Mouse (Mus musculus): ENCODE measurements around the gene Tmem54. TPM values are rescaled to one million over a fixed set of nuclear protein-coding genes. Genes with fewer than 3 reads are reported as not detected.

Tmem54 gene
- polyA plus RNA-seq, 1 experiment from 2014 or later: 1.5 TPM

DNA sequence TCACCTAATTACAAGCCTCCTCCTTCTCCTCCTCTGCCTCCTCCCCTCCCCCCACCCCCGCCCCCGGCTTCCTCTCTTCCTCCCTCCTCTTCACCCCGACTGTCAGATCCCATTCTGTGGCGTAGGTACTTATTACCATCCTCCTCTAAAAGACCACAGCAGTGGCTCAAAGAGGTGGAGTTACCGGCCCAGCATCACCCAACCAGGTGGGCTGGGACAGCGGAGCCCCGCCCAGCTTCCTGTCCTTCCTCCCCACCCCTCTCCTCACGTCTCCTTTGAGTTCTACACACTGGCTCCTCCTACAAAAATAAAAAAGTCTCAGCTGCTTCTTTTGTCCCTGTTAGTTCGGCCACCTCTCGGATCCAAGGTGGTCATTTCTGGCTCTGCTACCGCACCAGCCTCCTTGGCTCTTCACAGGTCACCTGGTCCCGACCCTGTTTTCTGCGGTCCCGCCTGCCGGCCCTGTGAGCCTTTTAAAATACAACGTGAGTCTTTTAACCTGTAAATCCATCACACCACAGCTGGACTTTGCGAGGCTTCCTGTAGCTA lies 25.5 kb downstream of the Tmem54 start:
- WGBS: 4% methylated on average over 17 of the region's 17 CpGs
- Histone ChIP-seq H3K4me1 (ENCODE audit: control insufficient read depth, insufficient read depth, low read length) (peaks cover 21% of the 10 kb centered on the region), H3K4me3 (ENCODE audit: low read depth, low read length) (peak overlapping the region; percentile 15; the same call in 1 of the 2 replicates), H3K27ac (ENCODE audit: low read depth, low read length) (no peak overlapping the region), H3K9ac (ENCODE audit: low read length) (peak overlapping the region; percentile 18; the same call in 1 of the 2 replicates), H3K4me2 (ENCODE audit: low read depth) (peak overlapping the region; percentile 30), H3K36me3 (ENCODE audit: control insufficient read depth, insufficient read depth, low read length) (no peaks in the 10 kb centered on the region), H3K9me3 (ENCODE audit: control insufficient read depth, low read length) (no peaks in the 10 kb centered on the region), H3K27me3 (ENCODE audit: control insufficient read depth, insufficient read depth, low read length) (no peaks in the 10 kb centered on the region)
- no peak for ATAC-seq (ENCODE audit: insufficient read depth, low FRiP score, low TSS enrichment)
- peak; percentile 47 for DNase-seq (ENCODE audit: low spot score)

GRCm38 (mm10) chr4:129134799-129135585 lies 29.6 kb downstream of the Tmem54 start:
- H3K4me2 ChIP-seq (ENCODE audit: low read depth): peak overlapping the region; percentile 96
- no peaks in the 10 kb centered on the region; the same call in 1 of the 2 replicates for H3K36me3 ChIP-seq (ENCODE audit: control insufficient read depth, insufficient read depth, low read length)
- 7% methylated on average over 15 of the region's 15 CpGs for WGBS
- peak; percentile 92 for DNase-seq (ENCODE audit: low spot score)
- H3K9me3 ChIP-seq (ENCODE audit: control insufficient read depth, low read length): no peaks in the 10 kb centered on the region
- peak; percentile 71 for ATAC-seq (ENCODE audit: insufficient read depth, low FRiP score, low TSS enrichment)
- peak overlapping the region; percentile 28 for H3K4me3 ChIP-seq (ENCODE audit: low read depth, low read length)
- H3K27ac ChIP-seq (ENCODE audit: low read depth, low read length): 0 out of 2 replicates have a peak overlapping the region, but pooled peaks have one; percentile 23
- H3K9ac ChIP-seq (ENCODE audit: low read length): peak overlapping the region; percentile 37
- H3K27me3 ChIP-seq (ENCODE audit: control insufficient read depth, insufficient read depth, low read length): 0 out of 2 replicates have a peak, but pooled peaks cover 3% of the 10 kb centered on the region
- H3K4me1 ChIP-seq (ENCODE audit: control insufficient read depth, insufficient read depth, low read length): peaks cover 18% of the 10 kb centered on the region

- peak overlapping the region; percentile 37 for H3K9ac ChIP-seq (ENCODE audit: low read length)
- DNase-seq (ENCODE audit: low spot score): no peak
- peak overlapping the region; percentile 28 for H3K4me3 ChIP-seq (ENCODE audit: low read depth, low read length)
- peaks cover 14% of the 10 kb centered on the region for H3K4me1 ChIP-seq (ENCODE audit: control insufficient read depth, insufficient read depth, low read length)
- no peak for ATAC-seq (ENCODE audit: insufficient read depth, low FRiP score, low TSS enrichment)
- H3K4me2 ChIP-seq (ENCODE audit: low read depth): peak overlapping the region; percentile 96
- H3K9me3 ChIP-seq (ENCODE audit: control insufficient read depth, low read length): no peaks in the 10 kb centered on the region
- no peaks in the 10 kb centered on the region; the same call in 1 of the 2 replicates for H3K36me3 ChIP-seq (ENCODE audit: control insufficient read depth, insufficient read depth, low read length)
- H3K27me3 ChIP-seq (ENCODE audit: control insufficient read depth, insufficient read depth, low read length): 0 out of 2 replicates have a peak, but pooled peaks cover 3% of the 10 kb centered on the region
- 57% methylated on average over 2 of the region's 2 CpGs for WGBS
- H3K27ac ChIP-seq (ENCODE audit: low read depth, low read length): no peak overlapping the region
These were observed 30.3 kb downstream of the Tmem54 start for GRCm38 (mm10) chr4:129135637-129136036.

- ATAC-seq (ENCODE audit: insufficient read depth, low FRiP score, low TSS enrichment) (no peak), DNase-seq (ENCODE audit: low spot score) (peak; percentile 30)
- Histone ChIP-seq H3K27ac (ENCODE audit: low read depth, low read length) (no peak overlapping the region), H3K4me3 (ENCODE audit: low read depth, low read length) (peak overlapping the region; percentile 73), H3K9me3 (ENCODE audit: control insufficient read depth, low read length) (no peaks in the 10 kb centered on the region), H3K27me3 (ENCODE audit: control insufficient read depth, insufficient read depth, low read length) (0 out of 2 replicates have a peak, but pooled peaks cover 3% of the 10 kb centered on the region), H3K4me1 (ENCODE audit: control insufficient read depth, insufficient read depth, low read length) (peaks cover 12% of the 10 kb centered on the region; the same call in 1 of the 2 replicates), H3K4me2 (ENCODE audit: low read depth) (peak overlapping the region; percentile 96), H3K9ac (ENCODE audit: low read length) (peak overlapping the region; percentile 84), H3K36me3 (ENCODE audit: control insufficient read depth, insufficient read depth, low read length) (peaks cover 3% of the 10 kb centered on the region)
- WGBS: 30% methylated on average over 9 of the region's 9 CpGs
These were observed 30.8 kb downstream of the Tmem54 start for GRCm38 (mm10) chr4:129136189-129136578.

DNA sequence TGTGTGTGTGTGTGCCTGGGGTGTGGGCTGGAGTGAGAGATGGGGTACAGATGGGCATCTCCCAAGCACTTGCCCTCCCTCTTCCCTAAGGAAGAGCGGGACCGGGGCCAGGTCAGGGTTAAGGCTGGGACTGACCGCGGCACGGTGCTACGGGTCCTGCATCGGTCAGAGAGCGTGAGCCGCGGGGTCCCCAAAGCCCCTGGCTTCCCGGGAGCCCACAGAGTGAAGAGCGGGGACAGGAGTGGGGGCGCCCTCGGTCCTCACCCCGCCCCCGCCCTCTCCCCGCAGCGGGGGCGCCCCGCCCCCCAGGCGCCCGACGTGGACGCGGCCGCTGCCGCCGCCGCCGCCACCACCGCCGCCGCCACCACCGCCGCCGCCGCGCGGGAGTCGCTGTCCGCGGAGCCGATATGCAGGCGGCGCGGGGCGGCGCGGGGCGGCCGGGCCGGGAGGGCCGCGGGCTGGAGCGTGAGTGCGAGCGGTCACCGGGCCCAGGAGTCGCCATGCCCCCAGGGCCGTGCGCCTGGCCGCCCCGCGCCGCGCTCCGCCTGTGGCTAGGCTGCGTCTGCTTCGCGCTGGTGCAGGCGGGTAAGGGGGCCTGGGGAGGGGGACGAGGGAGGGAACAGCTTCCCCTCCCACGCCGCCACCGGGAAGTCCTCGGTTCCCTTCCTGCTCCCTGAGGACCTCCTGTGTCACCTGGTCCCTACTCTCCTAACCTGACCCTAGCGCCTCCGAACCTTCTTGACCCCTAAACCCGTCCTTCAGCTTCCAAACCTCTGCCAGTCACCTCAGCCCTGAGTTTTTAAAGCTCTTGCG lies 31.4 kb downstream of the Tmem54 start, which contains the start of gene Fndc5:
Gene Fndc5, plus strand, starts transcription at position 421 of the 813 bp plus-strand sequence.
- Histone ChIP-seq H3K36me3 (ENCODE audit: control insufficient read depth, insufficient read depth, low read length) (peaks cover 3% of the 10 kb centered on the region), H3K27ac (ENCODE audit: low read depth, low read length) (no peak within 1 kb of the TSS), H3K4me1 (ENCODE audit: control insufficient read depth, insufficient read depth, low read length) (peaks cover 12% of the 10 kb centered on the region; the same call in 1 of the 2 replicates), H3K4me3 (ENCODE audit: low read depth, low read length) (peak within 1 kb of the TSS; percentile 73), H3K9me3 (ENCODE audit: control insufficient read depth, low read length) (no peaks in the 10 kb centered on the region), H3K4me2 (ENCODE audit: low read depth) (peak within 1 kb of the TSS; percentile 96), H3K9ac (ENCODE audit: low read length) (peak within 1 kb of the TSS; percentile 84), H3K27me3 (ENCODE audit: control insufficient read depth, insufficient read depth, low read length) (0 out of 2 replicates have a peak, but pooled peaks cover 3% of the 10 kb centered on the region)
- under 1% methylated on average over 34 of the region's 80 CpGs for WGBS
- DNase-seq (ENCODE audit: low spot score): peak; percentile 50
- ATAC-seq (ENCODE audit: insufficient read depth, low FRiP score, low TSS enrichment): 0 out of 2 replicates have a peak, but pooled peaks have one; percentile 32

DNA sequence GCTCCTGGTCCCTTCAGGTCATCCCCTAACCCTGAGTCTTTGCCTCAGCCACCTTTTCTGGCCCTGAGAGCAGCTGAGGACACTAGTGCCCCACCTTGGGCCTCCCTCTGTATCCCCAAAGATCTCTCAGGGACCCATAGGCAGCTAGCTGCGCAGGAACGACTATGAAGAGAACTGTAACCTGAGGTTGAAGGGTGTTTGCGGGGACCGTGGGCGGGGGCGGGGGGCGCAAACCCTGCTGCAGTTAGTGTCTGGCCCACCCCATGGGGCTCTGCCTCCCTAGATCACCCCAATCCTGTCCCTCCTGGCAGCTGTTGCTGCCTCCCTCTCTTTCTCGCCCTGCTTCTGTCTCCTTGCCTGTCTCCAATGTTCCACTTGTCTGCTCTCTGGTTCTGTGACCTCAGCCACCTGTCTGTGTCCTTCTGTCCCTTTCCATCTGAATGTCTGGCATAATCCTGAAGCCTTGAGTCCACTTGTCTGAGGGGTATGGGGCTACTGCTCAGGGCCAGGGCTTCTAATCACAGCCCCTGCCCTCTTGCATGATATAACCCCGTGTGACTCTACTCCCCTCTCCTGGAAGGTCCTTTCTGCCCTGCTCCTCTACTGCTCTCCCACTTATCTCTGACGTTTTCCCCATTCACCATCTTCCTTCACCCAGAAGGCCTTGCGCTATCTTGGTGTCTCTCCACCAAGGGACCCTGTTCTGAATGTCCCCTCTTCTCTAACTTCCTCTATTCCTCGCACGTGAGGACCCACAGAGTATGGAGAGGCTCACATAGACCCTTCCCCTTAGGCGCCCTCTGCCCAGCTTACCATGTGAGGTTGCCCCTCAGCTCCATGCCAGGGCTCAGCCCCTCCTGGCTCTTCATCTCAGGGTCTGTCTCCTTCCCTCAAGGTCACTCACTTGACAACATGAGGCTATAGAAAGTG lies 32.3 kb downstream of the Tmem54 start:
- WGBS: 41% methylated on average over 14 of the region's 14 CpGs
- ATAC-seq (ENCODE audit: insufficient read depth, low FRiP score, low TSS enrichment): no peak

DNA sequence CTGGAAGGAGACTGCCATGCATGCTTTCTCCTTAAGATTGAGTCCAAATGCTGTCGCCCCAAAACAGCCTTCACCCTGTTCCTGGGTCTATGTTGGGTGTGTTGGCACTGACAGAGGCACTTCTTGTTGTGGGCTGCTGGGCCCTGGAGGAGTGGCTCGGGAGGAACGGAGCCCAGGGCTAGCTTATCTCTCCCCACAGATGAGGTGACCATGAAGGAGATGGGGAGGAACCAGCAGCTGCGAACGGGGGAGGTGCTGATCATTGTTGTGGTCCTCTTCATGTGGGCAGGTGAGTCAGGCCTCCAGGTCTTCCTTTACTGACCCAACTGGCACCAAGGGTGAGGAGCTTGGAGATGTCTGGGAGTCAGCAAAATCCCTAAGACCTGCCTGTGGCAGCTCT lies 34.3 kb downstream of the Tmem54 start:
- peaks cover 3% of the 10 kb centered on the region for H3K36me3 ChIP-seq (ENCODE audit: control insufficient read depth, insufficient read depth, low read length)
- peaks cover 9% of the 10 kb centered on the region; the same call in 1 of the 2 replicates for H3K4me1 ChIP-seq (ENCODE audit: control insufficient read depth, insufficient read depth, low read length)
- no peak overlapping the region for H3K9ac ChIP-seq (ENCODE audit: low read length)
- DNase-seq (ENCODE audit: low spot score): no peak
- H3K9me3 ChIP-seq (ENCODE audit: control insufficient read depth, low read length): no peaks in the 10 kb centered on the region
- 92% methylated on average over 5 of the region's 5 CpGs for WGBS
- H3K27me3 ChIP-seq (ENCODE audit: control insufficient read depth, insufficient read depth, low read length): 0 out of 2 replicates have a peak, but pooled peaks cover 3% of the 10 kb centered on the region
- H3K4me3 ChIP-seq (ENCODE audit: low read depth, low read length): no peak overlapping the region
- no peak for ATAC-seq (ENCODE audit: insufficient read depth, low FRiP score, low TSS enrichment)
- no peak overlapping the region for H3K4me2 ChIP-seq (ENCODE audit: low read depth)
- no peak overlapping the region for H3K27ac ChIP-seq (ENCODE audit: low read depth, low read length)

More for the DNA sequence above, 32.3 kb downstream of the Tmem54 start:
- Histone ChIP-seq H3K4me1 (ENCODE audit: control insufficient read depth, insufficient read depth, low read length) (peaks cover 12% of the 10 kb centered on the region; the same call in 1 of the 2 replicates), H3K4me2 (ENCODE audit: low read depth) (peak overlapping the region; percentile 96), H3K36me3 (ENCODE audit: control insufficient read depth, insufficient read depth, low read length) (peaks cover 3% of the 10 kb centered on the region), H3K4me3 (ENCODE audit: low read depth, low read length) (peak overlapping the region; percentile 73), H3K9ac (ENCODE audit: low read length) (peak overlapping the region; percentile 84), H3K9me3 (ENCODE audit: control insufficient read depth, low read length) (no peaks in the 10 kb centered on the region), H3K27me3 (ENCODE audit: control insufficient read depth, insufficient read depth, low read length) (0 out of 2 replicates have a peak, but pooled peaks cover 3% of the 10 kb centered on the region), H3K27ac (ENCODE audit: low read depth, low read length) (no peak overlapping the region)
- DNase-seq (ENCODE audit: low spot score): no peak

All from neural tube, embryonic 11.5 days (tissue).